Mouse (Mus musculus) kidney, adult 9 months (tissue): Measurements from ENCODE around the gene Osbp.
A peak's percentile ranks its signal among the peaks of the same experiment; 100 is the strongest.
"Not testable (repeated sequence)": the region's sequence is repeated elsewhere in the genome, so short reads cannot be mapped to it uniquely, and the experiment has no call there.

Experiments
- DNase-seq: peaks from one replicate; pipeline ENCODE4 v3.0.0; 2022

Gene Osbp

DNA sequence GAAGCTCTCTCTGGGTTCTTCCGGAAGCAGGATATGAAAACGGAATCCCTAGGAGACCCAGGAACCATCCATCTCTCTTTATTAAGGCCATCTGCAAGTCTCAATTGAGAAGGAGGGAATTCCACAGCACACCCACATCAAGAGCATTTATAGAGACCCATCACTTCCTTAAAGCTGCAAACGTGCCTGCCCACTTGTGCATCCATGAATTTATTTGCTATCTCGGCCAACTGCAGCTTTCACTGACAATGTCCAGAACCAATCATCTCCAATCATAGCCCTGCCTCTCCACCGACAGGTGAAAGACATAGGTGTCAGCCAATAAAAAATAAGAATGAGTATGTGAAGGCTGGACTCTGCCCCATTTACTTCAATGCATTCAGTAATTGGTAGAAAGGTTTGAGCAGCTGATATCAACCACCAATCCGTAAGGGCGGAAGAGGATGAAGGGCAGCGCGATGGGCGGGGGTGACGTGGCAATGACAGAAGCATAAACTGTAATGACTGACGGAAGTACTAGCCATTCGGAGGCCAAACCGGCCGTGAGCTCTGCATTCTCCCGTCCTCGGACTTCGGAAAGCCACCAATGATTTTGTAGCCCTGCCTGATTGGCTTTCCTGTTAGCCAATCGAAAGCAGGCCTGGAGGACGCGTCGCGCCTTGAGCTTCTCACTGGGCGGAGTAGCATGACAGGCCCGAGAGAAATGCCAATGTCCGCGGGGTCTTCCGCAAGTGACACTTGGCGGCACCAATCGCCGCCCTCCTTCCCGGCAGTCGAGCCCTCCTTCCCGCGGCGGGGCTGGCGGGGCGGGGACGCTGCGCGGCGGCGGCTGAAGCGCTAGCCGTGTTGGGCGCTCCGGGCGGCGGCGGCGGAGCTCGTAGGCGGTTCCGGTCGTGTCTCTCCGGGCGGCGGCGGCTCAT lies at the start of gene Osbp:
Gene Osbp (plus strand): TSS at position 919 of the 920 bp plus-strand sequence.
- DNase-seq = peak; percentile 100

DNA sequence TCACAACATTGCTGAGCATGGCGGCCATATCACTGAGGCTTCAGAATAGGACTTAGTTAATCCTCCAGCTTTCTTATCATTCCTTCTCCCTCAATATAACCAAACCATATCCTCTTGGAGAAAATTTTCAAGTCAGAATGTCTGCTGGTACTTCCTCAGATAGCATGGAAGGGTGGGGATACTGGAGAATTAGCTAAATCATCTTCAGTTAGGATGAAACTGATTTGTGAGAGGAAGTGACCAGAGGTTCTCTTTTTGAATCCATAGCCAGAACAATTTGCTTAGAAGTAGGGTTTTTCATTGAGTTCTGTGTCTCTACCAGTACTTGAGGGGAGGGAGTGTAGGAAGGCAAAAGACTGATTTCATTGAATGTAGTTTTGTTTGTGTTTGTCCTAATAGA lies 43.7 kb upstream of the Osbp start:
- DNase-seq = no peak

DNA sequence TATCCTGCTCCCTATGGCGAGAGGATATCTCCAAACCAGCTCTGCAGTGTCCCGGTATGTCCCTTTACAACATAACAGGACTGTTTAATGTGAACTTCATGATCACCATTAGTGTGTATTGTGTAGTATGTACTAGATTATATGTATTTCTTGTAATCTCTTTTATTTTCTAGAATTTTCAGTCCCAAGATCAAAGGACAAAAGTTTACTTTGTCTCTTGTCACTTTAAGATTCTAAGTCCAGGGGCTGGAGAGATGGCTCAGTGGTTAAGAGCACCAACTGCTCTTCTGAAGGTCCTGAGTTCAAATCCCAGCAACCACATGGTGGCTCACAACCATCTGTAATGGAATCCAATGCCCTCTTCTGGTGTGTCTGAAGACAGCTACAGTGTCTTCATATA lies 43.2 kb upstream of the Osbp start:
- not testable (repeated sequence) for DNase-seq

DNA sequence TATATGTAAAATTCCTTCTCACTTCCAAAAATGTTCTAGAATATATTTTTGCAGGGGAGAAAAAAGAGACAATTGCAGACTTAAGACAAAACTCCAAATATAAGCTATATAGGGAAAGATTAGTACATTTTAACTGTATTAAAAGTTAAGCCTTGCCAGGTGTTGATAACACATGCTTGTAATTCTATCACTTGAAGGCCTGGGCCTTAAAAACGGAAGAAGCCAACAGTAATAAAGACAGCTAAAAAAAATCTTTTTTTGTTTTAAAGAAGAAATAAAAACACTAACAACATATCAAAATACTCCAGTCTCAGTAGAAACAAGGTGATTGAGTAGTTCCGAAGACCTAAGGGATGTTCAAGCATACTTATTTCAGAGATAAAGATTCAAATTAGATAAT lies 39.4 kb upstream of the Osbp start:
- DNase-seq = no peak

DNA sequence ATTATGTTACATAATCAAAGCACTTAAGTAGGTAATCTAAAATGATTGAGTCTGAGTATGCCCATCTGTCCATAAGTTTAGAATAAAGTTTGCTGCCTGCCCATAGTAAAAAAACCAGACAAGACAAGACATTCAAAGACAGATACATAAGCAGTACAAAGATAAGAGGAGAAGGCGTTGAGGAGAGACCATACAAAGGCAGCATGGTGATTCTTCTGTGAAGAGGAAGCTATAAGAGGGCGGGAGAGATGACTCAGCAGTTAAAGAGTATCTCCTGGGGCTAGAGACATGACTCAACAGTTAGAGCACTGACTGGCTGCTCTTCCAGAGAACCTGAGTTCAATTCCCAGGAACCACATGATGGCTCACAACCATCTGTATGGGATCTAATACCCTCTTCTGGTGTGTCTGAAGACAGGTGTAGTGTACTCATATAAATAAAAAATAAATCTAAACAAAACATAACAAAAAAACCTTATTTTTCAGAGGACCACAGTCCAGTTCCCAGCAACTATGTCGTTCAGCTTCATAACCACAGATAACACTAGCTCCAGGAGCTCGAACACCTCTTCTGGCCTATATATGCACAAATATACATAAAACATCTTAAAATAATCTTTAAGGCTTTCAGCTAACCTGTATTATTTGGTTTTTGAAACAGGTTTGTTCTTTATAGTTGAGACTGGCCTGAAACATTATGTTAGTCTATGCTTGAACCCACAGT lies 37.6 kb upstream of the Osbp start:
- no peak for DNase-seq

DNA sequence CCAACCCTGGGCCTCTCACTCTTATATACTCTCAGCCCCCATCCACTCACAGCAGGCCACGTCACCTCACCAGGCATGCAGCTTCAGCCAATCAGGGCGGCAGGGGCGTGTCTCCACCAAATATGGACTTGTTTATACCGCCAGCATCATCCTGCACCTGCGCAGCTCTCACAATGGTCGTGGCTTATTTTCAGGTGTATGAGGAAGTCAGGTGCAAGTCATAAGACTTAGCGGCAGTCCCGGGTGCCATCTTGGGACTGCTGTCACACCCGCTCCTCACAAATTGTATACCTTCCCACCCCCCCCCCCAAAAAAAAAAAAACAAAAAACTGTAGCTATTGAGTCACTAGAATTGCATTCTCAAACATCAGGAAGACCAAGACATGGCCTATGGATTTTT lies 19.3 kb upstream of the Osbp start:
- DNase-seq = not testable (repeated sequence)

DNA sequence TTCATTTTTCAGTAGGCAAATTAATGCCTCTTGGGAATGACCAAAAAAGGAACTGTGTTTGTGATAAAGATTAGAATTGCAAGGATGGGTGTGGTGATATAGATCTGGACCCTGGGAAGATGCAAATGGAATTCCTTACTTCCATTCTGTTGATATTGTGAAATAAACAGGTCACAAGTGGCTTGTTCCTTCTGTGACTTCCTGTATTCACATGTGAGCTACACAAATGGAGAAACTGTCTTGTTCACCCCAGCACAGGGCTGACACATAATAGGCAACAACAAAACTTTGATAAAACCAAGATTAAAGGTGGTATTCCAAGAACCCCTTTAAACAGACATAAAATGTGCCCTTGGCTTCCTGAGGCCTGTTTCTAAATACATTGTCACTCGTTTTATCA lies 15.9 kb upstream of the Osbp start:
- DNase-seq = no peak

DNA sequence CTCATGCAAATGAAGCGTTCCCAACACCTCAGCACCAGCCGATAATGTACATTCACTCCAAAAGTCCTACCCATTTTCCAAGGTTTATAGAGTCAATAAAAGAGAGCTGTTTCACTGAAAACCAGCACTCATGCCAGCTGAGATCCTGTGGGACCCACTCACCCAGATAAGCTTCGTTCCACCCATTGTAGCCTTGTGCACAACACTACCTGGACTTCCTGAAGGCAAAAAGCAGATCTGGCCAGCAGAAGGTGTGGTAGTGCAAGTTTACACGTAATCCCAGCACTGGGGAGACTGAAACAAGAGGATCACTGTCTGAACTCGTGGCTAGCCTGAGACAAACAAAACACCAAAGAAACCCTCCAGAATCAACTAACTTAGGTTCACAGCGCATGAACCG lies 15.0 kb upstream of the Osbp start:
- no peak for DNase-seq

DNA sequence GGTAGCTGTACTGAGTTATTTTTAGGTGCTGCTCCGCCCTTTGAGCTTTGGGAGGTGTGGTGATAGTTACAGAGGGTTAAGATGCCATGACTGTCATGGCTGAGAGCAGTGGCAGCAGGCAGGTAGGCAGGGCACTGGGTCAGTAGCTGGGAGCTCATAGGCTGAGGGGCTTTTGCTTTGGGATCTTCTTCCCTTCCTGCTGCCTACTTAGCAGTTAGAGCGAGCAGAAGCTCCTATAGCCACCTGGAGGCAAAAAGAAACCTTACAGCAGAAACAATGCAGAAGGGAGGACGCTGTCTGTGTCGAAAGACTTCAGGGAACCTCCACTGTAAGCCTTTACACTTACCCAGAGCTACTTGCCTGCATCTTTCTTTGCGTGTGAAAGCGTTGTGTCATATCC lies 11.5 kb upstream of the Osbp start:
- DNase-seq = no peak

DNA sequence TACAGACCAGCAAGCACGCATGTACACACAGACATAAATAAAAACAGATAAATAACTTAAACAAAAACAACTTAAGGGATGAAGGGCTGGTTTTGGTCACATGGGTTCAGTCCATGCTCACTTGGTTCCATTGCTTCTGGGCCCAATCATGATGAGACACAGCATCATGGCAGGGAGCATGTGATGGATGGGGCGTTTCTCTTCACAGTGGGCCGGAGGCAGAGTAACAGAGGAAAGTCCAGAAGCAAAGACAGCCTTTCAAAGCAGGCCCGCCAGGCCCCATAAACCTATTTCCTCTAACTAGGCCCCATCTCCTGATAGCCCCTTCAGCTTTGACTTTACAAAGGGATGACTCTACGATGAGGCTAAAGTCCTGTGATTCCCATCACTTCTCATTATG lies 9.1 kb upstream of the Osbp start:
- DNase-seq = no peak

DNA sequence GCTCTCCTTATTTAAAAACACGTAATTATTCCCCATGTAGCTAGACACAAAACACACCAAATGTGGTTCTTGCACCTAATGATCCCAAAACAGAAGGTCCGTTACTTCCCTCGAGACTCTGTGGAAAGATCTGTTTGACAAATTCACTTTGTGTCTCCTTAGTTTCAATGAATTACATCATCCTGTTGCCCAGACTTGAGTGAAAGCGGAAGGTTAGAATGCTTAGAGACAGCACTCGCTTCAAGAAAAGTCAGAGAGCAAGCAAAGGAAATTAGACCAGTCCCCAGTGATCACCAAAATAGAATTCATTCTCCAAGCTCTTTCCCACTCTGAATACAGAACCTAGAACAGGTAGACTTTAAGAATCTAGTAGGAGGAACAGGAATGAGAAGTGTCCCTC lies 8.3 kb upstream of the Osbp start:
- no peak for DNase-seq

DNA sequence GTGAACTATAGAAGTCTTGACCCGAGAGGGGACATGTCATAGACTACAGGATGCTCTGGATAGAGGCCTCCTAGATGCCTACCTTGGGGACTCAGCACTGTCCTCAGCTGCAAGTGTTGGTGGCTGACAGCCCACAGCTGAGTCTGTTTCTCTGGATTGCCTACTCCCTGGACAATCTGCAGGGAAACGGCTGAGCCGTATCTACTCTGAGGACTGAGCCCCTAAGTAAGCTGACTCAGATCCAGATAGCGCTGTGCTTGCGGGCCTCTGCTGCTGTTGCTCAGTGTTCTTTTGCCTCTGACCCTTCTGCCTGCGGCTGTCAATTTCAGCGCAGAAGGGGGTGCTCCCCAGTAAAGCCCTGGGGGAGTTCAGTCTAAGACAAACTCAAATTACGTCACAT lies 7.9 kb upstream of the Osbp start:
- no peak for DNase-seq

DNA sequence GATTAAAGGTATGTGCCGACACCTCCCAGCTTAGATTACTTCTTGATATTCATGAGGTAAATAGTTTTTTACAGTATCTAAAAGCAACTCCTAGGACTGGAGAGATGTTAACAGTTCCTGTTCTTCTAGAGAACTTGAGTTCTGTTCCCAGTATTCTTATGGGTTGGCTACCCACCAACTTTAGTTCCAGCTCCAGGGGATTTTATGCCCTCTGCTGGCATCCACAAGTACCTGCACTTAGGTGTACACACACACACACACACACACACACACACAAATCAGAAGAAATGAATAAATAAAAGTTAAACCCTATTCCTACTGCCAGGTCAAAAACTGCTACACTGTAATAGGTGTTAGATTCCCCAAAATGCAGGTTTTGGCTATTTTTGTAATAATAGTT lies 1.5 kb upstream of the Osbp start:
- DNase-seq = no peak

DNA sequence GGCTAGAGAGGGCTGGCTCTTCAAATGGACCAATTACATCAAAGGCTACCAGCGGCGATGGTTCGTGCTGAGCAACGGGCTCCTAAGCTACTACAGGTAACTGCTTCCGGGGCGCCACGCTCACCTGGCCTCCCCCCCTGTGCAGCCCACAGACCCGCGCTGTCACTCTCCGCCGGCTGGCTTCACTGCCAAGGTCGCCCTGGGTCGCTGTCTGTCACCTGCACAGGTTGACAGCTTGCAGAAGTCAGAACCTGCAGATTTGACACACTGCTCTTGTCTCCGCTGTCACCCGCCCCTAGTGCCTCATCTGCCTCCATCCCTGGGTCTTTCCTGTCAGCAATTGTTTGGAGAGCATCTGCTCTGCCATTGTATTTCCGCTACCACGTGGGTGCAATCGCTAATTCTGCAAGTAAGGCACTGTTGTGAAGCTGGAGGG lies 478 bp downstream of the Osbp start:
- peak; percentile 63 for DNase-seq

DNA sequence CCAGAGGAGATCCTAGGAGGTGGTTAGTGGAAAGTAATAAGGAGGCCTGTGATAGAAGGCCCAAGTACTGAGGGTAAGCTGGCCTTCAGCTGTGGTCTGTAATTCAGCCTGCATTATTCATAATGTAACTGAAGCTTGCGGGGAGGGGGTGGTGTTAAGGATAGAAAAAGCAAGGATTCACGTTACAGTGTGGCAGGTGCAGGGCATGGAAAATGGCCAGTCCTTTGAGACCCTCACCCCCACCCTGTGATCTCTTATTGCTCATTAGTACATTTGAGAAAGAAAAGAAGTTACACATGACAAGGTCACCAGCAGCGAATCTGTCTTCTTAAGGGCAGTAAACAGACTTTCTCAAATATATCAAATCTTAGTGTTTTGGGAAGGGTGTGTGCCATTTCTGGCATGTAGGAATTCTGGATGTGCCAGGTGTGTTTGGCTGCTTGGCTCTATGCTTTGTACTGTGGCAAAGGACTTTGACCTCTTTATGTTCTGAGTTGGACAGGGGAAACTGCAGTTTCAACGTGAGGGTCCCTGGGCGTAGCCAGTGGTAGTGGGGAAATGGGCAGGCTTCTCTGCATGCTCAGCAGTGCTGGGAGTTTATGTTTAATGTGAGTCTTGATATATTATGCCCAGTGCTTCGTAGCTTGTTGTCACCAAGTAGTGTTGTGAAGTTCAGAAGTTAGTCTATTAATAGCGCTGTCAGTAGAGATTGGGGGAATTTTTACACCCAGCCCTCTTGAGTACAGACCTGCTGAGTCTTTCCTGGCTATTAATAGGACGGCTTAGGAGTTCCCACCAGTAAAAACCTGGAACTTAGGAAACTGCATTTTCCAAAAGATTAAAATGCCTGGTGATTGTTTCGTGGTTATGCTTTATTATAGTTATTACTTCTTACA lies 3.7 kb downstream of the Osbp start:
- no peak for DNase-seq

DNA sequence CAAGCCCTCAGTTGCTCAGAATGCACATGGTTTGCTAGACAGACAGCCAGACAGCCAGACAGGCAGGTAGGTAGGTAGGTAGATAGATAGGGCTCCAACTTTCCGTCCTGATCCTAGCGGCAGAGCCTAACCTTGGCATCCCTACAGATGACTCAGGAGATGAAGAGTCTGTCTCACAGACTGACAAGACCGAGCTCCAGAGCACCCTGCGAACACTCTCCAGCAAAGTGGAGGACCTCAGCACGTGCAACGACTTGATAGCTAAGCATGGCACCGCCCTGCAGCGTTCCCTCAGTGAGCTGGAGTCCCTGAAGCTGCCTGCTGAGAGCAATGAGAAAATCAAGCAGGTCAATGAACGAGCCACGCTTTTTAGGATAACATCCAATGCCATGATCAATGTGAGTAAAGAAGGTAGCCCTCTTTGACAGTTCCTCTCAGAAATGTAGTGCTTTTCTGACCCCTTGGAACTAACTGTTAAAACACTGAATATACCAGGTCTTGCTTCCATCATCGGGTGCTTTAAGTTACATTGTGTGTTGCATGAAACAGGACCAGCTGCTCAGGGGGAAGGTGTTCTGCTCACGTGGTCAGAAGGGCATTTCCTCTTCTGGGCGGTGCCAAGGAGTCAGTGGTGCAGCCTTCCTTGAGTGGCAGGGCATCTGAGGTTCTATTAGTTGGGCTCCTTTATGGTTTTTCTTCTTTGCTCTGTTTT lies 7.9 kb downstream of the Osbp start:
- no peak for DNase-seq

DNA sequence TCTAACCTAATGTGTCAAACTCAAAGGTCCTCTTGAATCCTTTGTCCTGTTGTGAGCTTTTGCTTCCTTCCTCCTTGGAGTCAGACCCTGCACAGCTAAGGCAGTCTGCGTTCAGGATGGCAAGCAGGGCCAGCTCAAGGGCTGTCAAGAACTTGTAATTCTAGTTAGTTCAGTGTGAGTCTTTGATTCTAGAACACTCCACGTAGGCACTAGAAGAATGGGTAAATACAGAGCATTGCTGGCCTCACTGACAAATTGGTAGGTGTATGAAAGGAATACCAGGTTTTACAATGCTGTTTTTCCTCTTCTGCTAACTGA lies 8.4 kb downstream of the Osbp start:
- DNase-seq = no peak

DNA sequence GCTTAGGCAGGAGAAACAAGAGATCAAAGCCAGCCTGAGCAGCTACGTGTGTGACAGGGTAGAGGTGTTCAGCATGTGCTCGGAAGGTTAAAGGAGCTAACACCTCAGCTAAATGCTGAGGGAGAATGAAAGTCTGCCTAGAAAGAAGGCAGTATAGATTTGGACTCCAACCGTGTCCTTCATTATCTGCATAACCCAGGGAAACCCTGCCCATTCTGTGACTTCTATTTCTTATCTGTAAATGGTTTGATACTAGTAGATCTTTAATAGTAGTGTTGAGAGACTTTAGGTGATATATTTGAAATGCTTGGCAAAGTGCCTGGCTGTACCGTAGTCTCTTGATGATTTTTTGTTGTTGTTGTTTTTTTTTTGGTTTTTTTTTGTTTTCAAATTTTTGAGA lies 9.9 kb downstream of the Osbp start:
- no peak for DNase-seq

DNA sequence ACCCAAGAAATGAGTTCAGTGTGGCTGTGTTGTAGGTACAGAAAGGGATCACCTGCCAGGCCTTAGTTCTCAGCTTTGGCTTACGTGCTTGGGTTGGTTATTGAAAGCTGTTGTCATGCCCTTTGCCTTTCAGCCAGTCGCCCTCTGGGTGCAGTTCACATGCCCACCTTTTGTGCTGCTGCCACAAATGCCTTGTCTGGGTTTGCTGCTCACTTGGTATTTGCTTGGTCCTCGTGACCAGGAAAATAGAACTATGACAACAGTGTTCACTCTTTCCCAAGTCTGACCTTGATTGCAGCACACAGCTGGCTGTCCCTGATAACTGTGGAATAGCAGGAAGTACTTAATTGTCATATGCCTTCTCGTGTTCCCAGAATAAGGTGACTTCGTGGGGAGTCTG lies 11.6 kb downstream of the Osbp start:
- DNase-seq = peak; percentile 53

DNA sequence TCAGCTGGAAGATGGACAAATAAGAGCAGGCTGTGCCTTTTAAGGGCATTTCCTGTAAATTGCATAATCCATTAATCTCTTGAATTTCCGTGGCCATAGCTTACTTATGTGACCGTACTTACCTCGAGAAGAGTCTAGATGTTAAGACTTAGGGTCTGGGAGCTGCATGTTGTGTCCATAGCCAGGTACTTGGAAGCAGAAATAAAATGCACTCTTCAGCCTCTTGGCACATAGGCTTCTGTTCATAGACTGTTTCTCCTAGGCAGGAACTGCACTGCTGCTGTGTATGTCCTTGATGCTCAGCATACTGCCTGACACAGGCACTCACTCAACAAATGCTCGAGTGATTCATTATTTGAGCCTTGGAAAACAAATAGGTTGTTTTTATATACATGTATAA lies 14.7 kb downstream of the Osbp start:
- no peak for DNase-seq

DNA sequence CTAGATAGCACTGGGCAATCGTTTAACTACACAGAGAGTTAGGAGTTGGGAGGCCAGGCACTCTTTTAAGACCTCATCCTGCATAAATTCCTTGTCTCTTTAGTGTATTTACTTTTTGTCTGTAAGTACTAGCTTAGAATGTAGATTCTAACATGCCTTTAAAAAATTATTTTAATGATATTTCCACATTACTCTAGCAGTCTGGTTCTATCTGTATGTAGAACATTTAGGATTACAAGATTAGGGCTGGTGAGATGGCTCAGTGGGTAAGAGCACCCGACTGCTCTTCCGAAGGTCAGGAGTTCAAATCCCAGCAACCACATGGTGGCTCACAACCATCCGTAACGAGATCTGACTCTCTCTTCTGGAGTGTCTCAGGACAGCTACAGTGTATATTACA lies 18.9 kb downstream of the Osbp start:
- DNase-seq = not testable (repeated sequence)

DNA sequence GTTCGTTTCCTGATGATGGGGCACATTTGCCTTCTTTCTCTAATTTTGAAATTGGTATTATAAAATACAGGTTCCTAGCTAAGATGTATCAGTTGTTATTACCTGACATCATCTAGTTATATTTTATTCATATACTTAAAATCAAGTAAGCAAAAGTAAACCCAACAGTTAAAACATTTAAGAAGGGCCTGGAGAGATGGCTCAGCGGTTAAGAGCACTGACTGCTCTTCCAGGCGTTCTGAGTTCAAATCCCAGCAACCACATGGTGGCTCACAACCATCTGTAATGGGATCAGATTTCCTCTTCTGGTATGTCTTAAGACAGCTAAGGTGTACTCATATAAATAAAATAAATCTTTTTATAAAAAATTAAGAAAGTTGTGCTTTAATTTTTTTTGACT lies 22.1 kb downstream of the Osbp start:
- no peak for DNase-seq

DNA sequence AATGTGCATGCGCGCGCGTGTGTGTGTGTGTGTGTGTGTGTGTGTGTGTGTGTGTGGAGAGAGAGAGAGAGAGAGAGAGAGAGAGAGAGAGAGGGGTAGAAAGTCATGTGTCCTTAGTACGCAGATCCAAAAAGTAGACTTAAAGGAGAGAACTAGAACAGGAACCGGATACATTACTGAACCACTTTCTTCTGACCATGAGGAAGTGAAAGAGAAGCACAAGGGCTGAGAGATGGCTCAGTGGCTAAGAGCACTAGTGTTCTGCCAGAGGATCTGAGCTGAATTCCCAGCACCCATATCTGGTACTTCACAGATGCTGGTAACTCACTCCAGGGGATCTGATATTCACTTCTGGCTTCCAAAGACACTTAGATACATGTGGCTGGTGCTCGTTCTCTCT lies 23.6 kb downstream of the Osbp start:
- DNase-seq = no peak
